Mouse (Mus musculus): Measurements from ENCODE around the gene Usp35.

GRCm38 (mm10) chr7:97331726-97332666 is at the start of gene Usp35, which contains the start of gene Kctd21:
- TF ChIP-seq CEBPB (IDR thresholded peaks at IDR 0.05; ENCODE audit: insufficient read depth, poor library complexity, severe bottlenecking) = no peak
- TF ChIP-seq POLR2A (IDR thresholded peaks at IDR 0.05; ENCODE audit: insufficient read length, low read depth) = peak; percentile 82
- TF ChIP-seq MAX (IDR thresholded peaks at IDR 0.05; ENCODE audit: low read depth) = no peak
- TF ChIP-seq TCF3 (IDR thresholded peaks at IDR 0.05; ENCODE audit: insufficient read length, low read depth) = no peak
- peak in 2 of 3 experiments; percentile 16 to 17 for TF ChIP-seq MYOD1 (IDR thresholded peaks at IDR 0.05; ENCODE audit: control insufficient read depth in 1 of 3, insufficient read length in 2 of 3, low read depth in 2 of 3)
